Mouse (Mus musculus) cerebellum, adult 2 months (tissue): Measurements from ENCODE around the gene Isoc2a.

Source experiments
- CTCF ChIP-seq: fragments of 200-500 bp; IDR thresholded peaks from 2 replicates; pipeline ENCODE4 v1.5.1; 2011; ENCODE audit warnings: low read depth, mild to moderate bottlenecking, control low read depth, low read length, moderate library complexity, borderline replicate concordance; ENCODE audit not compliant: insufficient read depth
- POLR2A ChIP-seq: fragments of 200-500 bp; IDR thresholded peaks from 2 replicates; pipeline ENCODE4 v1.6.1; 2011; ENCODE audit warnings: low read length, control low read depth, borderline replicate concordance; ENCODE audit not compliant: insufficient read depth

DNA sequence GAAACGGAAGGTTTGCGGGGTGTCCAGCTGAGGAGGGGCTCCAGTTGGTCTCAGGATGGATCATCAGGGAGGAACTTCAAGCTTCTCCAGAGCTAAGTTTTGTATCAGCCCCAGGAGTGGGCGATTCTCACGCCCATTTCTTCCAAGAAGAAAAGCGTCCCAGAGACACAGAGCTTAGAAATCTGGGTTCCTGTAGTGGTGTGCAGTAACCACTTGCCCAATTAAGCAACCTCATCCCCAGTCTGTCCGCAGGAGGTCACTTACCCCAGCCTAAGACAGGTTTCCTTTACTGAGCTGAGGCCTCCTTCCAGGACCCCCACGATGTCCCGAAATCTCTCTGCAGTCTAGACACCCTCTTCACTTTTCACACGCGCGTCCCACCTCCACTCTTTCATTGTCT, 273 bp downstream of the Isoc2a start:
- TF ChIP-seq CTCF, result no peak
- TF ChIP-seq POLR2A, result no peak
